Mouse (Mus musculus) CH12.LX (cell line): ENCODE measurements around the gene Elk3. TPM values are rescaled to one million over a fixed set of nuclear protein-coding genes. Genes with fewer than 3 reads are reported as not detected.

Experiments used
- DNase-seq: peaks from one replicate; pipeline ENCODE4 v3.0.0-alpha.2; 2013; ENCODE audit errors: extremely low read depth
- H3K27ac ChIP-seq: 2 replicates; pipeline ENCODE4 v1.5.1; 2012; ENCODE audit warnings: low read depth, mild to moderate bottlenecking, control low read depth, moderate library complexity; ENCODE audit not compliant: insufficient read depth
- H3K27me3 ChIP-seq: replicated peaks from 2 replicates; pipeline ENCODE3; 2012; ENCODE audit warnings: inconsistent platforms
- H3K36me3 ChIP-seq, 2 experiments: replicated peaks in 1 of 2; 2 replicates each; pipeline versions ENCODE3 to v1.6.1; 2012; ENCODE audit warnings: inconsistent platforms in 1 of 2, low read length in 1 of 2, mild to moderate bottlenecking in 1 of 2, mixed read lengths in 1 of 2, moderate library complexity in 1 of 2; ENCODE audit not compliant: control insufficient read depth in 1 of 2, insufficient read depth in 1 of 2
- H3K4me1 ChIP-seq, 2 experiments: 2 replicates each; pipeline ENCODE4 v1.6.1; 2012; ENCODE audit warnings: inconsistent platforms in 1 of 2, moderate library complexity in 1 of 2; ENCODE audit not compliant: insufficient read depth in 2 of 2, control insufficient read depth in 1 of 2
- H3K4me2 ChIP-seq: 2 replicates; pipeline ENCODE4 v1.6.1; 2012; ENCODE audit warnings: low read depth, mild to moderate bottlenecking, control low read depth; ENCODE audit not compliant: poor library complexity, insufficient read depth, severe bottlenecking
- H3K4me3 ChIP-seq, 3 experiments: fragments of 150-350 bp in 1 of 3; sonication (generic) in 1 of 3; replicated peaks in 1 of 3; 2 replicates each; pipeline versions ENCODE3 to v1.5.1; 2011 to 2012; ENCODE audit warnings: low read depth in 2 of 3, low read length in 2 of 3, mild to moderate bottlenecking in 2 of 3, moderate library complexity in 2 of 3, control low read depth in 1 of 3, improper control_type of control experiment in 1 of 3, inconsistent platforms in 1 of 3, mixed read lengths in 1 of 3; ENCODE audit not compliant: poor library complexity in 1 of 3
- H3K79me2 ChIP-seq: replicated peaks from 2 replicates; pipeline ENCODE4 v1.6.1; 2012; ENCODE audit warnings: mild to moderate bottlenecking, moderate library complexity; ENCODE audit not compliant: control insufficient read depth, poor library complexity, insufficient read depth, severe bottlenecking; ENCODE audit errors: extremely low read depth
- H3K9ac ChIP-seq: 2 replicates; pipeline ENCODE4 v1.6.1; 2012; ENCODE audit warnings: low read depth, mild to moderate bottlenecking, control low read depth, moderate library complexity; ENCODE audit not compliant: insufficient read depth
- H3K9me3 ChIP-seq: replicated peaks from 2 replicates; pipeline ENCODE3; 2012; ENCODE audit warnings: low read length, inconsistent platforms, mixed read lengths
- CHD2 ChIP-seq: IDR thresholded peaks from 2 replicates; pipeline ENCODE4 v1.6.1; 2011; ENCODE audit warnings: low read length, improper control_type of control experiment
- CTCF ChIP-seq, 2 experiments: IDR thresholded peaks in 1 of 2; conservative IDR thresholded peaks in 1 of 2; 2 replicates each; pipeline ENCODE4 v1.5.1; 2011 to 2012; ENCODE audit warnings: low read depth in 2 of 2, low read length in 2 of 2, improper control_type of control experiment in 1 of 2, inconsistent platforms in 1 of 2, mild to moderate bottlenecking in 1 of 2, moderate library complexity in 1 of 2
- ELF1 ChIP-seq: IDR thresholded peaks from 2 replicates; pipeline ENCODE4 v1.6.1; 2014; ENCODE audit warnings: low read depth, mild to moderate bottlenecking, inconsistent platforms, low read length, improper control_type of control experiment
- EP300 ChIP-seq: IDR thresholded peaks from 2 replicates; pipeline ENCODE4 v1.6.1; 2011; ENCODE audit warnings: low read length, improper control_type of control experiment
- ETS1 ChIP-seq: conservative IDR thresholded peaks from 2 replicates; pipeline ENCODE4 v1.6.1; 2012; ENCODE audit warnings: low read depth, mild to moderate bottlenecking, inconsistent platforms, low read length, improper control_type of control experiment, moderate library complexity
- IRF4 ChIP-seq: IDR thresholded peaks from 2 replicates; pipeline ENCODE4 v1.6.1; 2014; ENCODE audit warnings: low read depth, mild to moderate bottlenecking, inconsistent platforms, low read length, improper control_type of control experiment
- JUN ChIP-seq: IDR thresholded peaks from 2 replicates; pipeline ENCODE4 v1.6.1; 2011; ENCODE audit warnings: low read depth, mild to moderate bottlenecking, low read length, improper control_type of control experiment, moderate library complexity; ENCODE audit not compliant: insufficient read depth
- JUND ChIP-seq: conservative IDR thresholded peaks from 2 replicates; pipeline ENCODE4 v1.6.1; 2011; ENCODE audit warnings: low read depth, low read length, improper control_type of control experiment
- KAT2A ChIP-seq: IDR thresholded peaks from 2 replicates; pipeline ENCODE4 v1.6.1; 2012; ENCODE audit warnings: low read length, improper control_type of control experiment, inconsistent platforms; ENCODE audit not compliant: insufficient replicate concordance
- MAFK ChIP-seq: IDR thresholded peaks from 2 replicates; pipeline ENCODE4 v1.6.1; 2011; ENCODE audit warnings: low read length, improper control_type of control experiment; ENCODE audit not compliant: insufficient replicate concordance
- MYC ChIP-seq: IDR thresholded peaks from 2 replicates; pipeline ENCODE4 v1.6.1; 2011; ENCODE audit warnings: low read depth, mild to moderate bottlenecking, improper control_type of control experiment, low read length
- NELFE ChIP-seq: IDR thresholded peaks from 2 replicates; pipeline ENCODE4 v1.6.1; 2011; ENCODE audit warnings: low read depth, low read length, improper control_type of control experiment
- POLR2A ChIP-seq: IDR thresholded peaks from 2 replicates; pipeline ENCODE4 v1.6.1; 2011; ENCODE audit warnings: low read depth, mild to moderate bottlenecking, improper control_type of control experiment, low read length
- POLR2AphosphoS2 ChIP-seq: IDR thresholded peaks from 2 replicates; pipeline ENCODE4 v1.6.1; 2011; ENCODE audit warnings: low read depth, low read length, improper control_type of control experiment
- RAD21 ChIP-seq: IDR thresholded peaks from 2 replicates; pipeline ENCODE4 v1.6.1; 2011; ENCODE audit warnings: low read depth, mild to moderate bottlenecking, low read length, improper control_type of control experiment, moderate library complexity
- SIN3A ChIP-seq: IDR thresholded peaks from 2 replicates; pipeline ENCODE4 v1.6.1; 2012; ENCODE audit warnings: low read length, improper control_type of control experiment, inconsistent platforms
- SMC3 ChIP-seq: IDR thresholded peaks from 2 replicates; pipeline ENCODE4 v1.6.1; 2011; ENCODE audit warnings: low read depth, low read length, improper control_type of control experiment
- TBP ChIP-seq: conservative IDR thresholded peaks from 2 replicates; pipeline ENCODE4 v1.6.1; 2011; ENCODE audit warnings: low read depth, low read length, improper control_type of control experiment
- TCF12 ChIP-seq: IDR thresholded peaks from 2 replicates; pipeline ENCODE4 v1.6.1; 2014; ENCODE audit warnings: low read depth, mild to moderate bottlenecking, inconsistent platforms, low read length, improper control_type of control experiment
- UBTF ChIP-seq: IDR thresholded peaks from 2 replicates; pipeline ENCODE4 v1.6.1; 2012; ENCODE audit warnings: low read depth, mild to moderate bottlenecking, inconsistent platforms, low read length, improper control_type of control experiment, moderate library complexity
- USF2 ChIP-seq: conservative IDR thresholded peaks from 2 replicates; pipeline ENCODE4 v1.6.1; 2011; ENCODE audit warnings: low read depth, low read length, improper control_type of control experiment
- ZMIZ1 ChIP-seq: IDR thresholded peaks from 2 replicates; pipeline ENCODE4 v1.6.1; 2012; ENCODE audit warnings: low read depth, mild to moderate bottlenecking, inconsistent platforms, low read length, improper control_type of control experiment
- ZNF384 ChIP-seq: IDR thresholded peaks from 2 replicates; pipeline ENCODE4 v1.6.1; 2012; ENCODE audit warnings: low read depth, low read length, improper control_type of control experiment, inconsistent platforms
- dilution Hi-C: fragments of 300-500 bp; cut with MboI; formaldehyde crosslinking; loops from 2 replicates; pipeline ENCODE4 v1.14.3; 2020; ENCODE audit warnings: low sequenced_read_pairs; ENCODE audit not compliant: extremely low pct_unique_long_range_greater_than_20kb, extremely low pct_ligation_motif_present
- in situ Hi-C: fragments of 300-500 bp; cut with MboI; formaldehyde crosslinking; loops from 3 replicates; pipeline ENCODE4 v1.14.3; 2019; ENCODE audit warnings: low sequenced_read_pairs, low pct_ligation_motif_present, low pct_unique_long_range_greater_than_20kb, mixed read lengths
- polyA plus RNA-seq: library from polyadenylated mRNA; unstranded; fragments of >175 nt; gene quantifications from 2 replicates; pipeline ENCODE4 v1.2.1, GENCODE M21; 2012; ENCODE audit warnings: low read depth; ENCODE audit not compliant: insufficient read length
- total RNA-seq, 2 experiments: library from RNA; depleted of rRNA; stranded (reverse); fragments of 300-350 nt in 1 of 2; fragments of >200 nt in 1 of 2; gene quantifications; 2 replicates each; pipeline ENCODE4 v1.2.3; 2012 to 2014

Elk3 gene
- total and polyA plus RNA-seq, 3 experiments = 20.1 to 37.0 (median 25.8) TPM

DNA sequence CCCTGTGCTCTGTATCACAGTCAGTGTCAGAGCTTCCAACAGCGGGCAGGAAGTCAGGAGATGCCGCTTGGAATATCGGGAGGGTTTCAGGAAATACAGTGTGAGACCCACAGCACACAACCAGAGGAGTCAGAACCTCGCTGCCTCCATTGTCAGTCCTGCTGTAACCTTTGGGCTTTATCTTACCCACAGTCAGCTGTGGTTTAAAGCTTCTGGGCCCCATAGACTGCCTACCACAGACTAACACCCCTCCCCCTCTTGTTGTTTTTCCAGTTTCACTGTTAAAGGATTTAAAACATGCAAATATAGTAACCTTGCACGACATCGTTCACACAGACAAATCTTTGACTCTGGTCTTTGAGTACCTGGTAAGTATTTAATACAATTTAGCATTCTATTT, 85.2 kb downstream of the Elk3 start:
- TF ChIP-seq CTCF (conservative IDR thresholded peaks at IDR 0.05 in 1 of 2, IDR thresholded peaks at IDR 0.05 in 1 of 2; ENCODE audit: low read depth in 2 of 2, low read length in 2 of 2) = no peak
- TF ChIP-seq TCF12 = no peak
- TF ChIP-seq ZMIZ1 = no peak
- no peak for TF ChIP-seq USF2
- no peak for TF ChIP-seq JUND
- TF ChIP-seq, all 38 proteins: peak for 0

DNA sequence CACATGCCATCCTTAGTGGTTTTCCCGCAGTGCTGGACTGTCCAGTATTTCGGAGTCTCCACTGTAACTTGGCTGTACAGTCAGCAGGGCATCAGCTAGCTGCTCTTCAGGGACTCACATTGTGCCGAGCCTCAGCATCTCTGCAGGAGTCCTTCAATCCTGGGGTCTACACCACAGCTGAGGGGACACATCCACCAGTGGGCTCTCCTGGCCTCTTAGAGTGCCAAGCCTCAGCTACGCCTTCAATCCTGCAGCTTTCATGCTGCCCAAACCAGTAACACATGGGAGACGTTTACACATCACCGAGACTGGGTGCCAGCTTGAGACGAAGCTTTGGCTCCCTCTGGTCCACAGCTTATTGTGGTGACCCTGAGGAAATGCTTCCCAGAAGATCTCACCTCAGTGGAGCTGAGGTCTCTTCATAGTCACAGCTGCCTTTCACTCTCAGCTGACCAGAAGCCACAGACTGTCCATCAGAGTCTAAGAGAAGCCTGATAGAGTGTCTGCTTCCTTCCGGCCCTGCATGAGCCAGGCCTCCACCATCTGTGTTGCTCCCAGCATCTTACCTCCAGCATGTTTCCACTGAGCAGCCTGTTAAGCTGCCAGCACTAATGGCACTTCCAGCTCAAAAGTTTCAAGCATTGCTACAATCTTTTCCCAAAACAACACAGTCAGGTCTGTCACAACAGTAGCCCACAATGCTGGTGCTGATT, 95.7 kb downstream of the Elk3 start:
- dilution Hi-C loops = no loop called here
- Histone ChIP-seq H3K36me3 (peaks cover 40 to 75% of the 10 kb centered on the region in 2 experiments), H3K4me1 (peaks cover 0 to 17% of the 10 kb centered on the region in 2 experiments; a peak in 2 of 4 replicates), H3K79me2 (no peaks in the 10 kb centered on the region; the same call in 1 of the 2 replicates), H3K4me2 (no peak overlapping the region), H3K9ac (no peak overlapping the region), H3K9me3 (peaks cover 7% of the 10 kb centered on the region), H3K27me3 (no peaks in the 10 kb centered on the region), H3K27ac (no peak overlapping the region), H3K4me3 (no peak overlapping the region)
- TF ChIP-seq POLR2A (no peak), JUND (no peak), TBP (no peak), JUN (no peak), KAT2A (no peak), MAFK (no peak), UBTF (no peak), ELF1 (no peak), SMC3 (no peak), POLR2AphosphoS2 (no peak), RAD21 (no peak), EP300 (no peak), IRF4 (no peak), SIN3A (no peak), ZNF384 (no peak), MYC (no peak), CHD2 (no peak), ETS1 (no peak), NELFE (no peak)
- DNase-seq = no peak
- in situ Hi-C loops = no loop called here

More for the DNA sequence above, 85.2 kb downstream of the Elk3 start:
- Histone ChIP-seq H3K9me3 (no peaks in the 10 kb centered on the region), H3K27me3 (no peaks in the 10 kb centered on the region), H3K4me3 (no peak overlapping the region), H3K4me2 (no peak overlapping the region), H3K9ac (no peak overlapping the region), H3K79me2 (no peaks in the 10 kb centered on the region), H3K4me1 (peaks cover 4 to 6% of the 10 kb centered on the region in 2 experiments), H3K27ac (no peak overlapping the region), H3K36me3 (peaks cover 22 to 47% of the 10 kb centered on the region in 2 experiments)
- dilution Hi-C loops = no loop called here
- peak; percentile 31 for DNase-seq
- in situ Hi-C loops = no loop called here
